In the genomic region with DNA sequence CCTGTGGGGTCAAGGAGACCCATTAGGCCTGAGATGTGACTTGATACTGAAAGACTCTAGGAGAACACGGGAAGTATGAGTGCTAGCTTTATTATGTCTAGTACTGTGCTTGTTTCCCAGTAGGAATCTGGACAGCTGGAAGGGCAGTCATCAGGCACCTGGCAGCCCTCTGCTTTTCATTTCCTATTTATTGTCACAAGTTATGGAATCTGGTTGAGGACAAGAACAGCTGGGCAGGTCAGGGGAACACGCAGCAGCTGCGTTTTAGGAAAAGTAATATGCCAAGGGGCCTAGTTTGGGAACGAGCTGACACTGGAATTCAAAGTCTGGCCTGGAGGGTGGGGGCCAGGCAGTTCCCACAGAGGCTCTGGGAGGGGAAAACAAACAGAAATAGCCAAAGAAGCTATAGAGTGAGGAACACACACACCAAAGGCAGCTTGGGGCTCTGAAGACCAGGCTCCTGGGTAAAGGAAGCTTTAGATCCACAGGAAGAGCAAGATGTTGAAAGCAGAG, we compare ENCODE assay signal across 12 mouse cellular contexts. TPM values are rescaled to one million over a fixed set of nuclear protein-coding genes. Genes with fewer than 3 reads are reported as not detected.
A peak's percentile ranks its signal among the peaks of the same experiment; 100 is the strongest.
DNase-seq lines count a peak whose midpoint lies in the region; ATAC-seq and TF ChIP-seq lines count a peak whose summit lies in the region.
"Had no signal": no experiment of that assay in that cellular context is flagged by ENCODE, and none has a peak within 500 bp of the region (broad histone marks: within the 10 kb centered on the region; RNA-seq: fewer than 3 reads in every experiment).

No protein-coding gene starts in this region.

- WGBS in hindbrain, postnatal 0 days: 54% methylated on average over 4 of the region's 4 CpGs
- WGBS in hindbrain, embryonic 13.5 days: 79% methylated on average over 4 of the region's 4 CpGs
- 33% methylated on average over 4 of the region's 4 CpGs for WGBS in embryonic facial prominence, embryonic 11.5 days

- no peaks in the 10 kb centered on the region for H3K4me1 ChIP-seq in hindbrain, postnatal 0 days (ENCODE audit: insufficient read depth, low read length)
- H3K4me1 ChIP-seq in hindbrain, embryonic 13.5 days (replicated peaks): 0 out of 2 replicates have a peak, but pooled peaks cover 3% of the 10 kb centered on the region
- H3K4me1 ChIP-seq in embryonic facial prominence, embryonic 11.5 days (ENCODE audit: control insufficient read depth, insufficient read depth, low read length): peaks cover 4% of the 10 kb centered on the region; the same call in 1 of the 2 replicates
- H3K4me1 ChIP-seq: neural tube, embryonic 12.5 days had no signal

- H3K36me3 ChIP-seq in hindbrain, postnatal 0 days (ENCODE audit: insufficient read depth, low read length): no peaks in the 10 kb centered on the region
- no peaks in the 10 kb centered on the region for H3K36me3 ChIP-seq in hindbrain, embryonic 13.5 days
- H3K36me3 ChIP-seq in embryonic facial prominence, embryonic 11.5 days (replicated peaks; ENCODE audit: control insufficient read depth, insufficient read depth, low read depth, low read length): no peaks in the 10 kb centered on the region
- H3K36me3 ChIP-seq: neural tube, embryonic 12.5 days had no signal

- DNase-seq in hindbrain, postnatal 0 days (ENCODE audit: low spot score): no peak
- DNase-seq in embryonic facial prominence, embryonic 11.5 days (ENCODE audit: low spot score): peak; percentile 58
- DNase-seq in heart, postnatal 4 days: peak; percentile 48
- DNase-seq in lung, postnatal 36 days: peak; percentile 37
- no peak for DNase-seq in cerebellum, postnatal 36 days
- DNase-seq in thymus, postnatal 4 days: no peak
- DNase-seq: adrenal gland, postnatal 14 days had no signal

- TF ChIP-seq CTCF in hindbrain, postnatal 0 days (IDR thresholded peaks at IDR 0.05; ENCODE audit: low read depth): no peak

- H3K4me2 ChIP-seq in hindbrain, postnatal 0 days (ENCODE audit: low read depth, low read length): no peak overlapping the region
- H3K4me2 ChIP-seq in hindbrain, embryonic 13.5 days: no peak overlapping the region
- H3K4me2 ChIP-seq in embryonic facial prominence, embryonic 11.5 days (ENCODE audit: low read depth, low read length): no peak overlapping the region
- H3K4me2 ChIP-seq: neural tube, embryonic 12.5 days had no signal

- no peak for ATAC-seq in hindbrain, postnatal 0 days
- no peak for ATAC-seq in hindbrain, embryonic 13.5 days (ENCODE audit: low FRiP score)
- ATAC-seq in embryonic facial prominence, embryonic 11.5 days (replicated peaks; ENCODE audit: insufficient number of reproducible peaks, low FRiP score, low TSS enrichment, low read depth): no peak
- no peak for ATAC-seq in monocyte, adult 5-6 weeks (replicated peaks; ENCODE audit: insufficient number of reproducible peaks, low FRiP score, low TSS enrichment, poor library complexity, severe bottlenecking)

- H3K27me3 ChIP-seq in hindbrain, postnatal 0 days (ENCODE audit: insufficient read depth, low read length): no peaks in the 10 kb centered on the region
- H3K27me3 ChIP-seq in hindbrain, embryonic 13.5 days: no peaks in the 10 kb centered on the region
- H3K27me3 ChIP-seq in embryonic facial prominence, embryonic 11.5 days (ENCODE audit: control insufficient read depth, insufficient read depth, low read length): no peaks in the 10 kb centered on the region
- H3K27me3 ChIP-seq: neural tube, embryonic 12.5 days had no signal

- H3K9ac ChIP-seq in hindbrain, postnatal 0 days (replicated peaks; ENCODE audit: low read length): no peak overlapping the region
- no peak overlapping the region for H3K9ac ChIP-seq in hindbrain, embryonic 13.5 days
- H3K9ac ChIP-seq in embryonic facial prominence, embryonic 11.5 days (replicated peaks; ENCODE audit: low read length): no peak overlapping the region
- H3K9ac ChIP-seq: neural tube, embryonic 12.5 days had no signal

- no peaks in the 10 kb centered on the region for H3K9me3 ChIP-seq in hindbrain, postnatal 0 days (ENCODE audit: low read length)
- H3K9me3 ChIP-seq in hindbrain, embryonic 13.5 days: no peaks in the 10 kb centered on the region
- H3K9me3 ChIP-seq in embryonic facial prominence, embryonic 11.5 days (replicated peaks; ENCODE audit: control insufficient read depth, low read length): no peaks in the 10 kb centered on the region
- H3K9me3 ChIP-seq: neural tube, embryonic 12.5 days had no signal

- H3K4me3 ChIP-seq in hindbrain, postnatal 0 days (ENCODE audit: low read length): no peak overlapping the region
- H3K4me3 ChIP-seq in hindbrain, embryonic 13.5 days: no peak overlapping the region
- no peak overlapping the region for H3K4me3 ChIP-seq in embryonic facial prominence, embryonic 11.5 days (ENCODE audit: low read depth, low read length)
- H3K4me3 ChIP-seq: neural tube, embryonic 12.5 days had no signal

- peak overlapping the region; percentile 0; the same call in 1 of the 2 replicates for H3K27ac ChIP-seq in hindbrain, postnatal 0 days
- H3K27ac ChIP-seq in hindbrain, embryonic 13.5 days: no peak overlapping the region
- peak overlapping the region; percentile 21; the same call in 1 of the 2 replicates for H3K27ac ChIP-seq in embryonic facial prominence, embryonic 11.5 days (replicated peaks; ENCODE audit: low read depth, low read length)
- H3K27ac ChIP-seq: neural tube, embryonic 12.5 days had no signal

RNA-seq across cellular contexts. Expression of gene Ubtd1, which starts 18.9 kb away (rescaled TPM):
- 19.9 and 22.4 TPM in 2 replicates for total RNA-seq in hindbrain, postnatal 0 days (2014; rRNA removed)
- 13.4 and 14.1 TPM in 2 replicates for polyA plus RNA-seq in hindbrain, postnatal 0 days (2015; fragmentation: Nextera tagmentation; extraction: Ambion mirVana)
- 10.8 and 11.4 TPM in 2 replicates for polyA plus RNA-seq in hindbrain, embryonic 13.5 days (2015; fragmentation: Nextera tagmentation; extraction: Ambion mirVana)
- 7.1 and 8.8 TPM in 2 replicates for polyA plus RNA-seq in embryonic facial prominence, embryonic 11.5 days (2014; fragmentation: Nextera tagmentation; extraction: Ambion mirVana)
- total RNA-seq in heart, postnatal 4 days (2021): 10 to 100 TPM; 26.4 to 28.3 TPM
- 8.2 to 10.9 TPM (median 10.0 TPM) in 3 replicates for total RNA-seq in monocyte, adult 5-6 weeks (2017)

RNA-seq across cellular contexts. Expression of gene Mms19, which starts 19.5 kb away (rescaled TPM):
- total RNA-seq in hindbrain, postnatal 0 days (2014; rRNA removed): 54.8 and 66.1 TPM in 2 replicates
- 25.9 and 28.8 TPM in 2 replicates for polyA plus RNA-seq in hindbrain, postnatal 0 days (2015; fragmentation: Nextera tagmentation; extraction: Ambion mirVana)
- 36.5 and 39.7 TPM in 2 replicates for polyA plus RNA-seq in hindbrain, embryonic 13.5 days (2015; fragmentation: Nextera tagmentation; extraction: Ambion mirVana)
- polyA plus RNA-seq in embryonic facial prominence, embryonic 11.5 days (2014; fragmentation: Nextera tagmentation; extraction: Ambion mirVana): 37.8 and 39.1 TPM in 2 replicates
- total RNA-seq in heart, postnatal 4 days (2021): 10 to 100 TPM; 19.3 to 20.1 TPM
- 18.6 to 55.2 TPM (median 41.6 TPM) in 3 replicates for total RNA-seq in monocyte, adult 5-6 weeks (2017)

RNA-seq across cellular contexts. Expression of gene Ankrd2, which starts 35.3 kb away (rescaled TPM):
- total RNA-seq in hindbrain, postnatal 0 days (2014; rRNA removed): 0.42 TPM in 1 of 2 replicates, not detected in the other
- 0.97 and 1.5 TPM in 2 replicates for polyA plus RNA-seq in hindbrain, postnatal 0 days (2015; fragmentation: Nextera tagmentation; extraction: Ambion mirVana)
- polyA plus RNA-seq in hindbrain, embryonic 13.5 days (2015; fragmentation: Nextera tagmentation; extraction: Ambion mirVana): 0.35 and 0.53 TPM in 2 replicates
- polyA plus RNA-seq in embryonic facial prominence, embryonic 11.5 days (2014; fragmentation: Nextera tagmentation; extraction: Ambion mirVana): not detected in 2 replicates
- total RNA-seq in heart, postnatal 4 days (2021): under 1 TPM in 1 of 2 experiments, not detected in 1; 0.25 TPM
- total RNA-seq in monocyte, adult 5-6 weeks (2017): not detected in 3 replicates
- total RNA-seq: left cerebral cortex, postnatal 36 days had no signal
- polyA plus RNA-seq: hindbrain, embryonic 11.5 days had no signal

RNA-seq across cellular contexts. Expression of gene Hoga1, which starts 44.9 kb away (rescaled TPM):
- total RNA-seq in hindbrain, postnatal 0 days (2014; rRNA removed): 2.2 and 3.6 TPM in 2 replicates
- polyA plus RNA-seq in hindbrain, postnatal 0 days (2015; fragmentation: Nextera tagmentation; extraction: Ambion mirVana): 3.9 and 4.6 TPM in 2 replicates
- polyA plus RNA-seq in hindbrain, embryonic 13.5 days (2015; fragmentation: Nextera tagmentation; extraction: Ambion mirVana): 1.3 and 1.7 TPM in 2 replicates
- 1.1 and 1.2 TPM in 2 replicates for polyA plus RNA-seq in embryonic facial prominence, embryonic 11.5 days (2014; fragmentation: Nextera tagmentation; extraction: Ambion mirVana)
- total RNA-seq in heart, postnatal 4 days (2021): 1 to 10 TPM; 2.5 to 2.8 TPM
- not detected in 3 replicates for total RNA-seq in monocyte, adult 5-6 weeks (2017)

RNA-seq across cellular contexts. Expression of gene 4933411K16Rik, which starts 51.5 kb away (rescaled TPM):
- total RNA-seq in hindbrain, postnatal 0 days (2014; rRNA removed): 0.61 and 1.6 TPM in 2 replicates
- polyA plus RNA-seq in hindbrain, postnatal 0 days (2015; fragmentation: Nextera tagmentation; extraction: Ambion mirVana): not detected in 2 replicates
- not detected in 2 replicates for polyA plus RNA-seq in hindbrain, embryonic 13.5 days (2015; fragmentation: Nextera tagmentation; extraction: Ambion mirVana)
- polyA plus RNA-seq in embryonic facial prominence, embryonic 11.5 days (2014; fragmentation: Nextera tagmentation; extraction: Ambion mirVana): not detected in 2 replicates
- under 1 TPM; 0.26 to 0.50 TPM for total RNA-seq in heart, postnatal 4 days (2021)
- 0.43 to 0.67 TPM in 2 of 3 replicates, not detected in the other for total RNA-seq in monocyte, adult 5-6 weeks (2017)
- polyA plus RNA-seq: hindbrain, embryonic 11.5 days; neural tube, embryonic 12.5 days had no signal

Comparison
In these comparisons a context has a peak if more than half of its experiments do, and no peak if none do; other contexts are left out.
1. DNase-seq: peak in embryonic facial prominence, embryonic 11.5 days (single experiment), heart, postnatal 4 days (single experiment) and lung, postnatal 36 days (single experiment); none in hindbrain, postnatal 0 days (single experiment), cerebellum, postnatal 36 days (0 of 2) and thymus, postnatal 4 days (single experiment).